Mouse (Mus musculus): ENCODE results near the gene Rab4a.

Rab4a gene

GRCm38 (mm10) chr8:123805718-123806373 is at the start of gene Rab4a:
TSS of gene Rab4a (plus strand) at chr8:123805985.
- peak; percentile 84 for DNase-seq (ENCODE audit: low read depth, low spot score)

- DNase-seq (ENCODE audit: low read depth, low spot score) = no peak
Measured at GRCm38 (mm10) chr8:123756901-123757300, 48.9 kb upstream of the Rab4a start.

GRCm38 (mm10) chr8:123758935-123759334 is 46.9 kb upstream of the Rab4a start:
- no peak for DNase-seq (ENCODE audit: low read depth, low spot score)

- peak; percentile 79 for DNase-seq (ENCODE audit: low read depth, low spot score)
Measured at GRCm38 (mm10) chr8:123759933-123760332, 45.9 kb upstream of the Rab4a start.

- DNase-seq (ENCODE audit: low read depth, low spot score) = no peak
Measured at GRCm38 (mm10) chr8:123760579-123760978, 45.2 kb upstream of the Rab4a start.

- no peak for DNase-seq (ENCODE audit: low read depth, low spot score)
Measured at GRCm38 (mm10) chr8:123761266-123761882, 44.4 kb upstream of the Rab4a start.

GRCm38 (mm10) chr8:123761883-123762270 is 43.9 kb upstream of the Rab4a start:
- DNase-seq (ENCODE audit: low read depth, low spot score) = no peak

GRCm38 (mm10) chr8:123763355-123763754 is 42.4 kb upstream of the Rab4a start:
- DNase-seq (ENCODE audit: low read depth, low spot score) = no peak

GRCm38 (mm10) chr8:123764671-123765070 is 41.1 kb upstream of the Rab4a start:
- no peak for DNase-seq (ENCODE audit: low read depth, low spot score)

- DNase-seq (ENCODE audit: low read depth, low spot score) = no peak
Measured at GRCm38 (mm10) chr8:123766516-123766915, 39.3 kb upstream of the Rab4a start.

- DNase-seq (ENCODE audit: low read depth, low spot score) = no peak
Measured at GRCm38 (mm10) chr8:123767874-123768273, 37.9 kb upstream of the Rab4a start.

- DNase-seq (ENCODE audit: low read depth, low spot score) = no peak
Measured at GRCm38 (mm10) chr8:123768492-123769356, 37.1 kb upstream of the Rab4a start.

GRCm38 (mm10) chr8:123773468-123773867 is 32.3 kb upstream of the Rab4a start:
- no peak for DNase-seq (ENCODE audit: low read depth, low spot score)

- DNase-seq (ENCODE audit: low read depth, low spot score) = no peak
Measured at GRCm38 (mm10) chr8:123774491-123774890, 31.3 kb upstream of the Rab4a start.

GRCm38 (mm10) chr8:123777319-123777718 is 28.5 kb upstream of the Rab4a start:
- no peak for DNase-seq (ENCODE audit: low read depth, low spot score)

- no peak for DNase-seq (ENCODE audit: low read depth, low spot score)
Measured at GRCm38 (mm10) chr8:123780471-123780870, 25.3 kb upstream of the Rab4a start.

GRCm38 (mm10) chr8:123781256-123781655 is 24.5 kb upstream of the Rab4a start:
- DNase-seq (ENCODE audit: low read depth, low spot score) = no peak

GRCm38 (mm10) chr8:123783525-123784249 is 22.1 kb upstream of the Rab4a start:
- peak; percentile 65 for DNase-seq (ENCODE audit: low read depth, low spot score)

GRCm38 (mm10) chr8:123786166-123786565 is 19.6 kb upstream of the Rab4a start:
- no peak for DNase-seq (ENCODE audit: low read depth, low spot score)

- DNase-seq (ENCODE audit: low read depth, low spot score) = no peak
Measured at GRCm38 (mm10) chr8:123786644-123787043, 19.1 kb upstream of the Rab4a start.

- no peak for DNase-seq (ENCODE audit: low read depth, low spot score)
Measured at GRCm38 (mm10) chr8:123787254-123787897, 18.4 kb upstream of the Rab4a start.
